Mouse (Mus musculus) cortical plate, adult 2 months (tissue): ENCODE measurements around the gene Rtn2.

Experiments used
- CTCF ChIP-seq: fragments of 200-500 bp; IDR thresholded peaks from 2 replicates; pipeline ENCODE4 v1.5.1; 2011; ENCODE audit warnings: mild to moderate bottlenecking, control low read depth, low read length; ENCODE audit not compliant: insufficient read depth; ENCODE audit errors: extremely low read depth
- POLR2A ChIP-seq: fragments of 200-500 bp; IDR thresholded peaks from 2 replicates; pipeline ENCODE4 v1.6.1; 2011; ENCODE audit warnings: mild to moderate bottlenecking, low read length, control low read depth; ENCODE audit not compliant: insufficient read depth; ENCODE audit errors: extremely low read depth

- TF ChIP-seq POLR2A (no peak), CTCF (no peak)
Observed at GRCm38 (mm10) chr7:19243858-19244257, 38.6 kb upstream of the Rtn2 start.
